Mouse (Mus musculus) retina, postnatal 7 days (tissue): Measurements from ENCODE around the gene Limd2.
"Not testable (repeated sequence)": the region's sequence is repeated elsewhere in the genome, so short reads cannot be mapped to it uniquely, and the experiment has no call there.

Source experiments
- DNase-seq: peaks from one replicate; pipeline ENCODE4 v3.0.0-alpha.2; 2012; ENCODE audit warnings: low read depth, low spot score

Limd2 gene

DNA sequence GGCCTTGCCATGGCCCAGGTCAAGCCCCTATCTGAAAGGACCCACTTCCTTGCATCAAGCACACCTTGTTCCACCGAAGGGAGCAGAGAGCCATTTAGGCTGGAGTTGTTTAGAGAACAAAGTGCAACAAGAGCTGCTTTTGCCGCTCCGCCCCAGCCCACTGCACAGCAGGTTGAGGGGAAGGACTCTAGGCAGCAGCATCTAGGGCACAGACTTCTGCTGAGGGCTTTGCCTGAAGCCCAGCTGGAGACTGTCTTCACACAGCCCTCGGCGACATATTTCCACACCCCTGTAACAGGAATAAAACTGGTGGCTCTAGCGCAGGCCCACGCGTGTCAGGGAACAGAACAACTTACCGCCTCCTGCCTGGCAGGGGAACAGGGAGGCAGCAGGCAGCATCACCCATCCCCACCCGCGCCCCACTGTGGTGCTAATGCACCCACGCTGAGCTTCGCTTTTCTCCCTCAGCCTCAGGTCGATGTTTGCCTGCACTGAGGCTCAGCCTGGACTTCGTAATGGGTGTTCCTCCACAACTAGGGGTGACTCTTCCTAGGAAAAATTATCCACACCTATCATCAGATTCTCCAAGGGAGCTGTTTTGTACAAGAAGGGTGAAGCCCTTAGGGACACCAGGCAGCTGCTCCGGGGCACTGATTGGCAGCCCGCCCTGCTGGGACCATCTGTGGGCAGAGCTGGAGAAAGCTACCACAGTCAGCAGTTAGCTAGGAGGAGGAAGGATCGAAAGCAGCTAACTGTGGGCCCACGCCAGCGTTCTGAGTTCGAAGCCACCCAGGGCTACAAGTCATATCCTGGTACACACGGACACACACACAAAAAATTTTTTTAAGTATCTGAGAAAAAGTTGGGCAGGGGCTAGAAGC, at the start of gene Limd2, which contains the start of gene Gm10840:
Gene Limd2, minus strand, starts transcription at position 20 of the 881 bp plus-strand sequence.
Gene Gm10840, plus strand, starts transcription at position 10 of the 881 bp plus-strand sequence.
- no peak for DNase-seq

DNA sequence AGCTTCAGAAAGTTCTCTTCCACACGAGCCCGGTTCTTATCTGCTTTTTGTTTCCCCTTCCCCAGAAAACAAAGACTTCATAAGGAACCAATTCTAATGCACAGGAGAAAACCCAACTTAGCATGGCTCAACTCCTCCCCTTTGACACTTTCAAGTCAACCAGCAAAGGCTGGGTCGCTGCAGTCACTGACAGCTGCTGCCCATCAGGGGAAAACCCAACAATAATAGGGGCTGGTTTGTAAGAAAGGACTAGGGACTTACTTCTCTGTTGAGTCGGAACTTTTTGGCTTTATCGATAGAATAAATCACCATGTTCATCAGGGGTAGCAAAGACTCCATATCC, 41.4 kb upstream of the Limd2 start, which contains the start of gene Strada:
Gene Strada, minus strand, starts transcription at position 46 of the 343 bp plus-strand sequence.
- DNase-seq: no peak

DNA sequence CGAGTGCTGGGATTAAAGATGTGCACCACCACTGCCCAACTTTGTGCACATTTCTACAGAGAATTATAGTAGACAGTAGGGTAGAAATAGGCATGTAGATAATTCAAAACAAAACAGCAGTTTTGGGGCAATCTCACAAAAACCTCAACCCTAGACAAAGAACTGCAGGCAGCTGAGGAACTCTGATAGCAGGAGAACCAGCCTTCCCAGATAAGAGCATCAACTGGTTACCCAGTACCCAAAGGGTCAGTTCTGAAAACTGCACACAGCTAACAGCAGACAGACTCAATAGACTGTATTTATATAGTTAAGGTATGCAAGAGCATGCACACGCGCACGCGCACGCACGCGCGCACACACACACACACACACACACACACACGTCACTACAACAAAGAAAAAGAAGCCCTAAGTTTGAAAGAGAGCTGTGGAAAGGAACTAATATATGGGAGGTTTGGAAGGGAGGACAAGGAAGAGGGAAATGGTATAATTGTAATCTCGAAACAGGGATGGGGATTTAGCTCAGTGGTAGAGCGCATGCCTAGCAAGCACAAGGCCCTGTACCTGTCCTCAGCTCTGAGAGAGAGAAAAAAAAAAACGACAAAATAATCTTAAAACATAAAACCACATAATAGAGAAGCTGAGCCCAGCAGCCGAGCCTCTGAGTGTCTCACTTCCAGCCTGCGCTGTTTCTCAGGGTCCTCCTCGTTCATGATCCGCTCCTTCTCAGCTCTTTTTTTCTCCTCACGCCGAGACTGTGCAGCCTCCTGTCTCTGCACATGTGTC, 40.9 kb upstream of the Limd2 start:
- no peak for DNase-seq

DNA sequence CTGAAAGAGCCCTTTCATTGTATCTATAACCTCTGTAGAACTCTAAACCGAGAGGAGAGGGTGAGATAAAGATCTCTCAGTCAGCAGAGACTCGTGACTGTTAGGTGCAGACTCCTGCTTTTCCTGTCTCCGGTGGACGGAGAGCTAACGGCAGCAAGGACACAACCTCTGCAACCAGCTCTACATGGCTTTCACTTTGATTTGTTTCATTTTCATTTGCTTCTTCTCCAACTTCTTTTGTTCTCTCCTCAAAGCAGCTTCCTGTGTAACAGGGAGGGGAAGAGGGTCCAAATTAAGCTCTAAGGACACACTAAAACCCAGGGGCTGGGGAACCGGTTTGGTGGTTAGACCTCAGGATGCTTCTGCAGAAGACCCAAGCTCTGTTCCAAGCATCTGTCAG, 40.1 kb upstream of the Limd2 start:
- no peak for DNase-seq

DNA sequence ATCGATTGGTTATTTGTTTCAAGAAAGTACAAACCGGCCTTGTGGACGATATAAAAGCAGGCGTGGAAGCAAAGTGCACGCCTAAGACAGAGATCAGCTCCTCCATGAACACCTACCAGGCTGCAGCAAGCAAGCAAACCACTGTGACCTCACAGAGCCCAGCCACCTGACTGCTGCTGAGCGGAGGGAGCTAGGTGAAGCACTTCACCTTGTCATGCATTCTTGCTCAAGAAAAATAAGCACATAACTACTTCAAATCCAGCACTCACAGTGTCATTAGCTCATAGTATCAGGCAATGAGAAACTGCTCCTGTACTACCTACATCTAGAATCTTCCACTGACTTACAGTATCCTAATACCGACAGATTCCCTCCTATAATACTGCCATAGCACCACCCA, 39.3 kb upstream of the Limd2 start:
- not testable (repeated sequence) for DNase-seq

DNA sequence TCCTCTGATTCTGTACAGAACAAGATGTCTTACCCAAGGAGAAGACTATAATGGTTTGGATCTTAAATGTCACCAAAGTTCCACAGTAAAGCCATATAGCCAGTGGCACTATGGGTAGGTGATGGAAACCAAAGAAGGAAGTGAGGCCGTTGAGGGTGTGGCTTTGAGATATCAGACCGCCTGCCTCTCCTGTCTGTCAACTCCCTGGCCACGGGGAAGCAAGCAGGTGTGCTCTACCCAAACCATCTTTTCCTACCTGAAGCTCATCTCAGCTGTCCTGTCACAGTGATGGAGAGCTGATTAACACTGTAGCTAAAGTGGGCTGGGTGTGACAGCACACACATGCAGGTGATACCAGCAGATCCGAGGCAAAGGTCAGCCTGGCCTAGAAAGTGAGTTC, 37.6 kb upstream of the Limd2 start:
- no peak for DNase-seq

DNA sequence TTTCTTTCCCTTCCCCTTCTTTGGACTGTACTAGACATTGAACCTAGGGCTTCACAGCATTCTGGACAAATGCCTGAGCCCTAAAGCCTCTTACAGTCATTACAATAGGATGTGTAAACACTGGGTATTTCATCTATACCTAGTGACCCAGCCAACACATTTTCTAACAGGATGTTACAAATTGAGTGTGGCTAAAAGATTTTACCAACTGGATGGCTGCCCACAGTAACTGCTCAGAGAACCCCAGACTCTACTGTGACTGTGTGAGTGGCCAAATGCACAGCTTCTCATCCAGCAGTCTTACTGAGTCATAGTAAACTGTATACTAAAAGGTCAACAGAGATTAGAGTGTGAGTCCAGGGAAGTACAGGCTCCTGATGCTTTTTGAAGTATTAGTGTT, 34.7 kb upstream of the Limd2 start:
- DNase-seq: no peak

DNA sequence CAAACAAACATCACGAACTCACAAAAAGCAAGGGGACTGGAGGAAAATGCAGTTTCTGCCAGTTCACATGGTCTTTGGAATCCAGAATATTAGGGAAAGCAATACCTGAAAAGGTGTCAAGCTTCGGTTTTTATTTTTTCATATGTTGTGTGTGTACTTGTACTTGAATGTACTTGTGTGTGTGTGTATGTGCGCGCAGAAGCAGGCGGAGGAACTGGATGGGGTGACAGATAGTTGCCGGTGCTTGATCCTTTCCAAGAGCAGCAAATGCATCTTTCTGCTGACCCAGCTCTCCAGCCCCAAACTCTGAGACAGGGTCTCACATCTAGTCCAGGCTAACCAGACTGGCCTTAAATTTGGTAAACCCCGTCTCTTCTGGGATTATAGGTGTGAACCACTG, 34.2 kb upstream of the Limd2 start:
- DNase-seq: no peak

DNA sequence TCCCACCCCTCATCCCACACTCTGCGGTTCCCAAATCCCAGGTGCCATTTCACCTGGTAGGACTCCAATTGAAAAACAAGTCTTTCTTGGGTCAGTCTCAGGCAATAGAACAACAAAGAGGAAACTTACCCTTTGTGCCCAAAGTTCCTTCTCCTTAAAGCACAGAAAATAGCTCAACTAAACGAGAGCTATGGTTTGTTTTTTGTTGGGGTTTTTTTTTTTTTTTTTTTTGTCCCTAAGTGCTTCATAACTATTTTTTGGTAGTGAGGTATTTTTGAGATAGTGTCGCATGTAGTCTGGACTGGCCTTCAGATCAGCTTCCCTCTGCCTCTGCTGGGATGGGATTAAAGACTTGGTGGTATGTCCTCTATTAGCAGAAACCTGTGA, 33.5 kb upstream of the Limd2 start:
- DNase-seq: no peak

DNA sequence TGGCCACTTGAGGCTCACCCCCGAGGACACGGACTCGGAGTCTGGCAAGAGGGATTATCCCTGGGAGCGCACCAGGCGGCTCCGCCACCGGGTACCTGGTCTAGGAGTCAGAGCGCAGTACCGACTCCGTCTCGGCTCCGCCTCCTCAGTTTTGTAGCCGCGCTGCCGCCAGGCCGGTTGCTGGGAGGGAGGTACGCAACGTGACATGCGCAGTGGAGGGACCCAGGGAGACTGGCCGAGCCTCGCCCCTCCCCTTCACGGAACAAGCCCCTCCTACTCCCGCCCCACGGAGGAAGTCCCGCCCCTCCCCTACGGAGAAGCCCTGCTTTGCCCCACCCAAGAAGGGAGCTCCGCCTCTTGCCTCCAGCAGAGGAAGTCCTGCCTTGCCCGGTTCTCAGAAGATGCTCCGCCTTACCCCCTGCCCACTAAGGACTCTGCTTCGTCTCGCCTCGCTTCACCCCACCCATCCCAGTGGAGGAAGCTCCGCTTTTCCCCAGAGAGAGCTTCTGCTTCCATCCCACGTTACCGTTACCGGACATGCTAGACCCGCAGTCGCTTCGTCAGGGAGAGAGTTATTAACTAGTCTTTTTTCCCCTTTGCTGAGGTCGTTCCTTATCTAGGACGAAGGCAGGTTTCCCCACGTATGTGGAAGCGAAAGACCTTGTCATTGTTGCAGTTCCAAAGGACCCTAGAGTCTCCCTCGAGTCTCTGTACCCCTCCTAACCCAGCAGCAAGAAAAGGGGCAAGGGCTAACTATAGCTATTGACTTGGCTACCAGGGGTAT, 32.9 kb upstream of the Limd2 start:
- DNase-seq: peak; percentile 95

DNA sequence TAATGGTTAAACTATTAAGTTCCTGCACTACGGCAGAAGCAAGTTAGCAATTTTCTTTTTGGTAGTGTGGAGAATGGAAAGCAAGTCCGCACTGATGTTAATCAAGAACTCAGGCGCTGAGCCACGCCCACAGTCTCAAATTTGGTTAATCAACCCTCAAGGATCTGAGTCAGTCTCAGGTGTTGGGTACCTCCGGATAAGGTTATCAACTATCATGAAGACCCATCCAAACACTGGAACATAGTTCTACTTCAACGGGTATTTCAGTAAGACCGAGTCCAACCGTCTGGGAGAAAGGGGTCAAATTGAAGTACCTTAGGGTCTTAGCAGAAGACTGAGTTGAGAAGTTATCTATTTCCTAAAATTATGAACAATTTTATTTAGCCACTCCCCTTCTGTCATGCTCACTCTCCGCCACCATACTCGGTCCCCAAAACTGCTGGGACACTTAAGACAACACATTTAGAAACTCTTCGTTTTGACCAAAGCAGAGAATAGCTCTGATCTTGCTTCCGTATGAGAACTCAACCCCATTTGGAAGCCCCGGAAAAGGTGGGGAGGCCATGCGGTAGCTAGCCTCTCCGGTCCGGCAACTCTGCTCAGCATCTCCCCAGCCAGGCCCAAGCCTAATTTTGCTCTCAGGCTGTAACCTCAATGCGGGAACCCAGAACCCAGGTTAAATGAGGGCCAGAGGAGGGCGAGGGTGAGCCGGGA, 32.2 kb upstream of the Limd2 start:
- no peak for DNase-seq

DNA sequence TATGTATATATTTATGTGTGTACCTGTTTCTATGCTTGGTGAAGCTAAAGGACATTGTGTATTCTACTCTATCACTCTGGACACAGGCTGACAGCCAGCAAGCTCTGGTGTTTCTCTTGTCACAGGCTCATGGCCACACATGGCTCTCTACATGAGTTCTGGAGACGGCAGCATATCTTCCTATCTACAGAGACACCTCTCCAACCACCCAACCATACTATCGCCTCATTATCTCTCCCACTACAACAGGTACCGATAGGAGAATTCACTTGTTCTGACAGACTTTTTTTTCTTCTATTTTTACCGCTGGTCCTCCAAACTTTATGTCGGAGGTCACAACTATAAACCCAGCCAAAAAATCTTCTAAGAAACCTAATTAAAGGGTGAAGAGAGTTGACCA, 31.6 kb upstream of the Limd2 start:
- no peak for DNase-seq

DNA sequence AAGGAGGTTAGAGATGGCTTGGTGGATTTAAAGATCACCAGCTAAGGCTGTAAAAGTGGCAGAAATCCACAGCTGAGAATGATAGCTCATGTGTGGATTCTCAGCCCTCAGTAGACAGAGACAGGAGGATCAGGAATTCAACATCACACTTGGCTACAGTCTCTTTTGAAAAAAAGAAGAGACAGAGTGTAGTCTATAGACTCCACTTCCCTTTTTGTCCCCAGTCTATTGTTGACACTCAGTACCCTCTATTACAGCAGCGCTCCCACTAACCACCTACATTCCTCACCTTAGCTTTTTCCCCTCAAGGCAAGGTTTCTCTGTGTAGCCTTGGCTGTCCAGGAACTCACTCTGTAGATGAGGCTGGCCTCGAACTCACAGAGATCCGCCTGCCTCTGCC, 31.1 kb upstream of the Limd2 start:
- DNase-seq: no peak

DNA sequence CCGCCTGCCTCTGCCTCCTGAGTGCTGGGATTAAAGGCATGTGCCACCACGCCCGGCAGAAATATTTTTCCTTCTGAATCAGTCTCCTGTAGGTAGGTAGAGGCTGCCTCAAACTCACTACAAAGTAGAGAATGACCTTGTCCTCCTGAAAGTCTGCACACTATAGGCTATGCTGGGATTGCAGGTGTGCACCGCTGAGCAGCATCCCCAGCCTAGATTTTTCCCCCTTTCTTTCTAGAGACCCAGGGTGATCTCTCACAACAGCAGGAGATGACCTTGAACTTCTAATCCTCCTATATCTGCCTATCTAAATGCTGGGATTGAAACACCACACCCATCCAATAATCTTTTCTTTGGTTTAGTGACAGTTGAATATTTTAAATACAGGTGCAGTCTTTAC, 26.7 kb upstream of the Limd2 start:
- no peak for DNase-seq

DNA sequence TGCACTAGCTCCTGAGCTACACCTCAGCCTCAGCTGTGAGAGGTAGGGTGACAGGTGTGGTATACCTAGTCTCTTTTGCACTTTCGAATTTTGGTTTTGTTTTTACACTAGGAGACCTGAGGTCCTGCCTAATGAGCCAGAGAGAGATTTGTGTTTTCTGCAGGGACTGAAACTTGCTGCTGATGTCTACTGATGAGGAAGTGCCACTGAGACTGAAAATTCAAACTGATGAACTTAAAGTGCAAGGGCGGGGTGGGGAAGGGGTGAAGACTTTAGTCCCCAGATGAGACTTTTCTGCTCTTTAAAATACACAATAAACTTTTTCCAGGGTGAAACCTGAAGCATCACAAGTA, 19.8 kb upstream of the Limd2 start:
- DNase-seq: no peak

DNA sequence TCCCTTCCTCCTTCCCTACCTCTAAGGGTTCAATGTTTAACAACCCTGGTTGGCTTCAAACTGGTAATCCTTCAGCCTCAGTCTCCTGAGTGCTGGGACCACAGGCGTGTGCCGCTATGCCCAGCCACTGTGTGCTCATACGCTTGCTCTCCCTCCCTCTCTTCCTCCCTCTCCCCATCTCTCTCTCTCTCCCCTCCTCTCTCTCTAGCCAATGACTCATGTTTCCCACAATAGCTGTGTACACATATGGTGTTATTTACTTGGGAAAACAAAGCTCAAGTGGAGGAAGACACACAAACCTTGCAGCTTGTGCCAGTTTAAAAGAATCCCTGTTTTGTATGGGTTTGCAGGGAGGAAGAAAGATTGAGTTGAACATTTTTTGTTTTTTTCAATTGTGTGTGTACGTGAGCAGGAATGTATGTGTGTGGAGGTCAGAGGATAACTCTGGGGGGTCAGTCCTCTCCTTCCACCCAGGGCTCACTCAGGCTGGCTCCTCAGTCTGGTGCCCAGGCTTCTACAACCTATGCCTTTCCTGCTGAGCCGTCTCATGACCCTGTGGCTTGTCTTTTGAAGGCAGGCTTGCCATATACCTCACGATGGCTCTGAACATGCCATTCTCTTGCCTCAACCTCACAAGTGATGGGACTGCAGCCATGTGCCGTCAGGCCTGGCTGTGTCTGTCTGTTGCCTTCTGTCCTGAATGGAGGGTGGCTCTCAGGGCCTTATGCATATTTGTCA, 19.2 kb upstream of the Limd2 start:
- DNase-seq: no peak

DNA sequence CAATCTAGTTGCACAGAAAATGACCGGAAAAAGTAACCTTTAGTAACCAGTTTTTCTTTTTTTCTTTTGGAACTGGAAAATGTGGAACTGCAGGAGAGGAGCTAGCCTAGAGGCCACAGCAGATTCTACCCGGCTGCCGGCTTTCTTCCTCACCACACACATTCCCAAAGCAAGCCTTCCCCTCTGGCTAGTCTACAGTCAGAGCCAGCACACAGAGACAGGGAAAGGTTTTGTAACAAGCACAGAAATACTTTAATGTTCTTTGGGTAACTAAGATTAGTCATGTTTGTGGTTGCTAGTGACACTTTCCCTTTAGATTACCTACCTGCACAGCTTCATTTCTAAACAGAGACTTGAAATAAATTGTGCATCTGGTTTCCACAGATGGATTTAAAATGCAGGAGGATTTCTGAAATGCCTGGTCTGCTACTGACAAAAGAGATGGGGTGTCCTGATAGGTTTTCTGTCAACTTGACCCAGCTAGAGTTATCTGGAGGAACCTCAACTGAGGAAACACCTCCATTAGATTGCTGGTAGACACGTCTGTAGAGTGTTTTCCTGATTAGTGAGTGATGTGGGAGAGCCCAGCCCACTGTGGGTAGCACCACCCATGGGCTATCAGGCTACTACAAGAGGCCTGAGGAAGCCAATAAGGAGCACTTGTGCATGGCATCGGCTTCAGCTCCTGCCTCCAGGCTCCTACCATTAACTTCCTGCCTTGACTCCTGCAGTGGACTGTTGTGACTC, 17.5 kb upstream of the Limd2 start:
- DNase-seq: no peak

DNA sequence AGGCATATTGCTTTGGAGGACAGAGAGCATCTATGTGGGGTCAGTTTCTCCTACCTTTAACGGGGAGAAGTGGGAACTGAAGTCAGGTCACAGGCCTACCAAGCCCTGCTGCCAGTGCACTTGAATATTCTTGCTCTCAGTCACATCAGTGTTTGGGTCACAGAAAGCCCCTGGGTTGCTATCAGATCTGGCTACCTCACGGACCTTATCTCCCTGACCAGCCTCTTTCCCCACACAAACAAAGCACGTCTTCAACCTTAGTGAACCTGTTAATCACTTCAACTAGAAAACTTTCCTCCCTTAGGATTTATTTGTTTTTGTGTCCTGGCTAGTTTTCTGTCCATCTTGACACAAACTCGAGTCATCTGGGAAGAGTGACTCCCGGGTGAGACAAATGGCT, 15.7 kb upstream of the Limd2 start:
- DNase-seq: no peak

DNA sequence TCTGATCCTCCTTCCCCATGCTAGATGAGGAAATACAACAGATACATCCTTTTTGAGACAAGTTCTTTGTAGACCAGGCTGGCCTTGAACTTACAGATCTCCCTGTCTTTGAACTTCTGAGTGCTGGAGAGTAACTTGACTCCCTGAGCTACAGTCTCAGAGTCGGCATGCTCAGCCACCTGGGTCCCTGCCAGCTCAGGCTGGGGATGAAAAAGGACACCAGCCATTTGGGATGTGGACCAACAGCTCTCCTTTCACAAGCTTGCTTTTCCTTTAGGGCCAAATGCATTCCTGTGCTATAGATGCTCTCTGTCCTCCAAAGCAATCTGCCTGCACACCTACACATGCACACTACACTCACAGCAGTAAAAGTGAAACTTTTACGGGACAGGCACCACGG, 14.4 kb upstream of the Limd2 start:
- no peak for DNase-seq

DNA sequence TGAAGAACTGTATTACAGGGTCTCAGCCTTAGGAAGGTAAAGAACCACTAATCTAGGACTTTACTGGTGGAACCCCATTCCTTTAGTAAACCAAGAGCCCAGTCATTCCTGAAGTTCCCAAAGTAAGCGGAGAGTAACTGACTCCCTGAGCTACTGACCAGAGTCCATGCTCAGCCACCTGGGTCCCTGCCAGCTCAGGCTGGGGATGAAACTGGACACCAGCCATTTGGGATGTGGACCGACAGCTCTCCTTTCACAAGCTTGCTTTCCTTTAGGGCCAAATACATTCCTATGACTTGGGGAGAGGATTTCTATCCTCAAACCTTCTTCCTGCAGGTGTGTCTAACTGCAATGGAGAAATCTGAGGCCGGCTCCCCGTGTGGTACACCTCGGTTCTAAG, 13.7 kb upstream of the Limd2 start:
- no peak for DNase-seq
